Mouse (Mus musculus) embryonic facial prominence, embryonic 14.5 days (tissue): ENCODE measurements at regions not wholly inside any gene's neighbourhood (a gene's known extent, or its start where the extent isn't known, plus 50 kb on each side); places are given as distances from the start of the nearest gene placed in this dataset.

Experiments
- ATAC-seq: fragments of 200-750 bp; cut with Nextera tagmentation; 2 replicates; pipeline ENCODE4 v1.8.0; 2017; ENCODE audit warnings: low read depth, moderate number of reproducible peaks, moderate TSS enrichment
- DNase-seq: peaks from one replicate; pipeline ENCODE4 v3.0.0-alpha.2; 2015; ENCODE audit warnings: low spot score
- H3K27ac ChIP-seq: fragments of 300-500 bp; sonication (generic); replicated peaks from 2 replicates; pipeline ENCODE4 v1.5.1; 2014; ENCODE audit warnings: low read depth, mild to moderate bottlenecking, low read length, moderate library complexity
- H3K27me3 ChIP-seq: fragments of 300-500 bp; sonication (generic); replicated peaks from 2 replicates; pipeline ENCODE4 v1.6.1; 2014; ENCODE audit warnings: low read length; ENCODE audit not compliant: control insufficient read depth, insufficient read depth
- H3K36me3 ChIP-seq: fragments of 300-500 bp; sonication (generic); 2 replicates; pipeline ENCODE4 v1.6.1; 2014; ENCODE audit warnings: low read length, mixed read lengths; ENCODE audit not compliant: control insufficient read depth, insufficient read depth
- H3K4me1 ChIP-seq: fragments of 300-500 bp; sonication (generic); 2 replicates; pipeline ENCODE4 v1.6.1; 2014; ENCODE audit warnings: antibody characterized with exemption, low read length; ENCODE audit not compliant: control insufficient read depth, insufficient read depth
- H3K4me2 ChIP-seq: fragments of 300-500 bp; sonication (generic); 2 replicates; pipeline ENCODE4 v1.6.1; 2014; ENCODE audit warnings: low read depth, mild to moderate bottlenecking, low read length, moderate library complexity, mixed read lengths
- H3K4me3 ChIP-seq: fragments of 300-500 bp; sonication (generic); 2 replicates; pipeline ENCODE4 v1.5.1; 2014; ENCODE audit warnings: low read depth, mild to moderate bottlenecking, low read length
- H3K9ac ChIP-seq: fragments of 300-500 bp; sonication (generic); 2 replicates; pipeline ENCODE4 v1.6.1; 2014; ENCODE audit warnings: low read depth, mild to moderate bottlenecking, low read length, moderate library complexity, mixed read lengths
- H3K9me3 ChIP-seq: fragments of 300-500 bp; sonication (generic); 2 replicates; pipeline ENCODE4 v1.6.1; 2016; ENCODE audit warnings: low read length; ENCODE audit not compliant: control insufficient read depth
- WGBS: fragments of 180-500 bp; shearing (Covaris S2); extraction: QIAGEN DNeasy Blood & Tissue Kit; methylation state at CpG from one replicate; pipeline ENCODE4 v1.1.7; 2014; 5-methylcytosine and 5-hydroxymethylcytosine counted together

GRCm38 (mm10) chr7:70512354-70512753 lies 145.8 kb upstream of the Nr2f2 start:
- Histone ChIP-seq H3K36me3 (no peaks in the 10 kb centered on the region), H3K27ac (no peak overlapping the region), H3K9ac (no peak overlapping the region), H3K4me3 (no peak overlapping the region), H3K4me1 (peaks cover 13% of the 10 kb centered on the region), H3K9me3 (no peaks in the 10 kb centered on the region), H3K27me3 (no peaks in the 10 kb centered on the region), H3K4me2 (no peak overlapping the region)
- DNase-seq (no peak), ATAC-seq (no peak)
- WGBS: 83% methylated on average over 6 of the region's 6 CpGs

GRCm38 (mm10) chr7:70505671-70506181 lies 139.2 kb upstream of the Nr2f2 start:
- Histone ChIP-seq H3K27ac (no peak overlapping the region; the same call in 1 of the 2 replicates), H3K36me3 (no peaks in the 10 kb centered on the region), H3K9ac (no peak overlapping the region), H3K4me3 (no peak overlapping the region), H3K4me2 (no peak overlapping the region), H3K9me3 (no peaks in the 10 kb centered on the region), H3K4me1 (peaks cover 11% of the 10 kb centered on the region), H3K27me3 (no peaks in the 10 kb centered on the region)
- ATAC-seq: no peak
- WGBS: 17% methylated on average over 7 of the region's 7 CpGs
- DNase-seq: peak; percentile 59

- Histone ChIP-seq H3K4me3 (no peak overlapping the region), H3K27me3 (no peaks in the 10 kb centered on the region), H3K36me3 (no peaks in the 10 kb centered on the region), H3K9me3 (no peaks in the 10 kb centered on the region), H3K27ac (no peak overlapping the region), H3K4me2 (no peak overlapping the region), H3K4me1 (peaks cover 13% of the 10 kb centered on the region), H3K9ac (no peak overlapping the region)
- WGBS: 85% methylated on average over 4 of the region's 4 CpGs
- DNase-seq: no peak
- ATAC-seq: no peak
Measured at GRCm38 (mm10) chr7:70501821-70502220, 135.3 kb upstream of the Nr2f2 start.

DNA sequence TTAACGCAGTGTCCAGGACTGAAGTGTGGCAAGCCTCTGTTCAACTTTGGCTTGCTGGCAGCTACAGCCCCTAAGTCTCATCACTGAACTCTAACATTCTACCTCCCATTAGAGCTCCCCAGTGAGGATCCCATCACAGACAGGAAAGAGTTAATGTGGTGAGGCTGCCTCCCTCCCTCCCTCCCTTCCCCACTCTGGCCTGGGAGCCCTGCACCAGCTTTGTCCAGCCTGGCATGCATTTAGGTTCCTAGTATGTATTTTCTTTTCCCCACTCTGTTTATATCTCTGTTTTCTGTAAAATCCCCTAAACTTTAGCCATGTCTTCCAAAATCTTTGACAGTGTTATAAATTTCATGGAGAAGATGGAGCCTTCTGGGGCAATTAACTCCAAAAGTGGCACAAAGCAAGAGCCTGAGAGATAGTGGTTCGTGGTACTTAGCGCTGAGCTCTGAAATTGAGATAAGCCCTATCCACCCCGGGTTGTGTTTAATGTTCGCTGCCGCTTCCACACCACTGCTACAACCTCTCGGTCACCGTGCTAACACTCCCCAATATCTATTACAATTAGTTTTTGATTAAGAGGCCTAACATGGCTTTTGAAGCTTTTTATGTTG lies 130.1 kb upstream of the Nr2f2 start:
- no peak overlapping the region for H3K27ac ChIP-seq
- 34% methylated on average over 8 of the region's 8 CpGs for WGBS
- DNase-seq: no peak

DNA sequence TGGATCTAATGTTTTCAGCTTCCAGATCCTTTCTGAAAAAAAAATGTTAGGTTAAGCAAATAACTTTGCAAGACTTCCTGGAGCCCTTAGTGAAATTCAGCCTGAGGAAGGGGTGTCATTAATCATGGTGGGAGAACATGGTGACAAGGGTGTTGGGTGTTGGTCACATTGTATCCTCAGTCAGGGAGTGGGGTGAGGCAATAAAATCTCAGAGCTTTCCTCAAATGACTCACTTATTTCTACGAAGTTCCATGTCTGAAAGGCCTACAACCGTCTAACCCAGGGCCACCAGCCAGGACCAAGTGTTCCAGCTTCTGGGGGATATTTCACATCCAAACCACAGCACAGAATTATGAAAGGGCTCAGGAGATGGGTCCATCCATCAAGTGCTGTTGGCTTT lies 117.7 kb upstream of the Nr2f2 start:
- no peak overlapping the region for H3K9ac ChIP-seq
- no peaks in the 10 kb centered on the region for H3K4me1 ChIP-seq
- DNase-seq (no peak), ATAC-seq (no peak)
- H3K27me3 ChIP-seq: no peaks in the 10 kb centered on the region
- no peak overlapping the region for H3K27ac ChIP-seq
- WGBS: 79% methylated on average over 2 of the region's 2 CpGs
- H3K4me2 ChIP-seq: no peak overlapping the region
- no peaks in the 10 kb centered on the region for H3K9me3 ChIP-seq
- H3K4me3 ChIP-seq: no peak overlapping the region
- no peaks in the 10 kb centered on the region for H3K36me3 ChIP-seq

More for the DNA sequence above, 130.1 kb upstream of the Nr2f2 start:
- ATAC-seq: no peak
- Histone ChIP-seq H3K27me3 (no peaks in the 10 kb centered on the region; the same call in 1 of the 2 replicates), H3K4me3 (no peak overlapping the region), H3K36me3 (no peaks in the 10 kb centered on the region), H3K9ac (no peak overlapping the region), H3K4me1 (peaks cover 3% of the 10 kb centered on the region; the same call in 1 of the 2 replicates), H3K9me3 (no peaks in the 10 kb centered on the region), H3K4me2 (no peak overlapping the region)

- Histone ChIP-seq H3K27me3 (no peaks in the 10 kb centered on the region), H3K4me2 (no peak overlapping the region), H3K9me3 (no peaks in the 10 kb centered on the region), H3K4me3 (no peak overlapping the region), H3K4me1 (no peaks in the 10 kb centered on the region), H3K9ac (no peak overlapping the region), H3K36me3 (no peaks in the 10 kb centered on the region), H3K27ac (no peak overlapping the region)
- DNase-seq: no peak
- ATAC-seq: no peak
- 88% methylated on average over 3 of the region's 3 CpGs for WGBS
Measured at GRCm38 (mm10) chr7:70483536-70483935, 117.0 kb upstream of the Nr2f2 start.

DNA sequence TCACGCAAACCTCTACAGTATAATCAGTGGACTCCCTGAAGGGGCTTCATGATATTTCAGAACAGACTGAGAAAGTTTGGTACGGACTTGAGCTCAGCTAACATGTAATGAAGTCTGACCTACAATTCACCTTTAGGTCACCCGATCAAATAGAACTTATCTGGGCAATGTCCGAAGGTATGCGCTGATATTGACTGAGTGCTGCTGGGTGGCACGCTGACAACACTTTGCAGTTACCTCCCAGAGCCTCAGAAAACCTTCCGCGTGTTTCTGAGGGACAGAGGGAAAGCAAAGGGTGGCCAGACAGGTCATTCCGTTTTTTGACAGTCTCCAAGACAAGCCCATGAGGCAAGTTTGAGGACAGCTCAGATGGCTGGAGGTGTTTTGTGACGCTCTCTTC lies 115.3 kb upstream of the Nr2f2 start:
- Histone ChIP-seq H3K27ac (no peak overlapping the region), H3K9ac (no peak overlapping the region), H3K4me2 (no peak overlapping the region), H3K4me3 (no peak overlapping the region), H3K4me1 (no peaks in the 10 kb centered on the region), H3K9me3 (no peaks in the 10 kb centered on the region), H3K36me3 (no peaks in the 10 kb centered on the region), H3K27me3 (no peaks in the 10 kb centered on the region)
- ATAC-seq: no peak
- WGBS: 66% methylated on average over 10 of the region's 10 CpGs
- no peak for DNase-seq

GRCm38 (mm10) chr7:70472786-70473185 lies 106.3 kb upstream of the Nr2f2 start:
- Histone ChIP-seq H3K9me3 (no peaks in the 10 kb centered on the region), H3K27ac (no peak overlapping the region), H3K4me1 (peaks cover 5% of the 10 kb centered on the region; the same call in 1 of the 2 replicates), H3K27me3 (no peaks in the 10 kb centered on the region), H3K4me2 (no peak overlapping the region), H3K36me3 (no peaks in the 10 kb centered on the region), H3K4me3 (no peak overlapping the region), H3K9ac (no peak overlapping the region)
- DNase-seq (no peak), ATAC-seq (no peak)
- WGBS: 77% methylated on average over 4 of the region's 4 CpGs

DNA sequence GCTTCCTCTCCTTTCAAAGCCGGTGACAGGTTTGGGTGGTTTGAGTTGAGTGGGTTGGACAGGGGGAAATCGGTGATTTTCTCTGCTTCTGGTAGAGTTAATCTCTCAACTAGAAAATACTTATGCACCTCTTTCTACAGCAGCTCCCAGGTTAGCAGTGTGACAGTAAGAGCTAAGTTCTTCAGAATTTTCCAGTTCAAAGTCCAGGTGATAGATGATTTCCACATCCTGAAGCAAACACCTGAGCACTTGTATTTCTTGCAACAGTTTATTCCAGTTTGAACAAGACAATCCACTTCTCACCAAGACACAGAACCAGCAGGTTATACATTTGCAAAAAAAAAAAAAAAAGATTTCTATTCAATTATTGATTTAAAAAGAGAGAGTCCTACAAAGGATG lies 104.0 kb upstream of the Nr2f2 start:
- ATAC-seq: no peak
- WGBS: 79% methylated on average over 2 of the region's 2 CpGs

More for the DNA sequence above, 104.0 kb upstream of the Nr2f2 start:
- H3K4me1 ChIP-seq: peaks cover 5% of the 10 kb centered on the region; the same call in 1 of the 2 replicates
- no peaks in the 10 kb centered on the region for H3K9me3 ChIP-seq
- no peak overlapping the region for H3K4me2 ChIP-seq
- no peaks in the 10 kb centered on the region for H3K36me3 ChIP-seq
- H3K27ac ChIP-seq: no peak overlapping the region
- no peak overlapping the region for H3K9ac ChIP-seq
- no peak overlapping the region for H3K4me3 ChIP-seq
- no peak for DNase-seq
- H3K27me3 ChIP-seq: no peaks in the 10 kb centered on the region
